Mouse (Mus musculus) megakaryocyte, embryonic 14.5 days (primary cell): ENCODE data around the gene Prkg2.

Experiments used
- FLI1 ChIP-seq: IDR thresholded peaks from 2 replicates; pipeline ENCODE4 v1.6.1; 2012; ENCODE audit warnings: low read length, inconsistent platforms, mixed read lengths
- GATA1 ChIP-seq: IDR thresholded peaks from 3 replicates; pipeline ENCODE4 v1.6.1; 2012; ENCODE audit warnings: mixed read lengths, low read length, inconsistent platforms, borderline replicate concordance

- TF ChIP-seq GATA1 (no peak), FLI1 (no peak)
These were observed 136.2 kb downstream of the Prkg2 start for GRCm38 (mm10) chr5:98900926-98901325.
